Mouse (Mus musculus): Measurements from ENCODE around the gene Lama4. TPM values are rescaled to one million over a fixed set of nuclear protein-coding genes. Genes with fewer than 3 reads are reported as not detected.

The Lama4 gene
- polyA plus RNA-seq, 1 experiment, result 6.6 TPM

DNA sequence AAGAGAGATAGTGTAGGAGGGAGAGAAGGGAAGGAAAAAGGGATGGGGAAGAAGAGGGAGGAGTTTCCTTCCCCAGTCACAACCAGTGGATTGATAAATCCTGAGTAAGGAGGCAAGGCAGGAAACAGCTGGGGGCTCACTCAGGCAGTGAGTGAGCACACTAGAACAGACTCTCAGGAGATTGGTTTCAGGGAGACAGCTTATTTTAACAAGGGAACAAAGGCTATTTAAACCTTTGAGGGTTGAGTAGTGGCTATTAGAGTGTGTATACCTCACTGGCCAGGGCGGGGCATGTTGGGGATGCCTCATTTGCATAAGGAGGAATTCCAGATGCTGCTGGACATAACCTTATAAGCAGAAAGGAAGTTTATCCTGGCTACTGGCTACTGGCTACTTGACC is 27.5 kb downstream of the Lama4 start:
- no peak overlapping the region for H3K27ac ChIP-seq (ENCODE audit: control insufficient read depth, insufficient read depth, low read length)
- no peak overlapping the region for H3K4me3 ChIP-seq (ENCODE audit: control insufficient read depth, insufficient read depth, low read length)
- no peaks in the 10 kb centered on the region for H3K4me1 ChIP-seq (replicated peaks; ENCODE audit: control insufficient read depth, insufficient read depth, low read length)
- H3K27me3 ChIP-seq (ENCODE audit: control insufficient read depth, insufficient read depth, low read length), result no peaks in the 10 kb centered on the region
- no peak for DNase-seq
- no peaks in the 10 kb centered on the region for H3K36me3 ChIP-seq (ENCODE audit: control insufficient read depth, insufficient read depth, low read length)
- 90% methylated on average over 1 of the region's 1 CpGs for WGBS
- TF ChIP-seq POLR2A (IDR thresholded peaks at IDR 0.05; ENCODE audit: control insufficient read depth, extremely low read depth, insufficient read depth, low read length, poor library complexity), result no peak

DNA sequence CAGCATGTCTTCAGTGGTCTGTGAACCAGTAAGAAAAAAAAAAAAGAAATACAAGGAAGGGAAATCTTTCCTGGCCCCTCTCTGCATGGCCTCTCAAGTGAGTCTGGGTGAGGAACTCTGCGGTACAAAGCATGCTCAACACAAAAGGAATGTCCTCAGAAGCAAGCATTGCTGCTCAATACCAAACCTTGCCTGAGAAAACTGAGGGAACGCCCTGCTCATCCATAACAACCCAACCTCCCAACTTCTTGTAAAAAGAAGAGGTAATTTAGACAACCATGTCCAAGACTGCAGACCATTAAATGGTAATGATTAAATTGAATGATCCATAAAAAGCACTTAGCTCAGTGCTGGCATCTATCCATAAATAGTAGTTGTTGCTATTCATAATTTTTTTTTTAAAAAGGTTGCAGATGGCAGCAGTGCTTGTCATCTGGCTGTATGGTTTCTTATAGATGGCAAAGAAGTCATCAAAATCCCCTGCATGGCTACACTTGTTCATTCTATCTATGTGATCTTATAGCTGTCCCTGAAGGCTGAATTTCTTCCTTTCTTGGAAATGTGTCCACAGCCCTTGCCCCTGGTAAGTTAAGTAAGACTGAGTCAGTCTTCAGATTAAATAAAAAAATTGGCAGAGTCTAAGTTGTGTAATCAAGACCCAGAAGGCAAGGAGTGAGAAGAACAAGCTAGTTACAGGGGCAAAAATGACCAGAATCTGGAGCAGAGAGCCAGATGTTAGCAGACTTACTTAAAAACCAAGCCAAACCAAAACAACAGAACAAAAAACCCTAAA is 28.5 kb downstream of the Lama4 start:
- TF ChIP-seq POLR2A (IDR thresholded peaks at IDR 0.05; ENCODE audit: control insufficient read depth, extremely low read depth, insufficient read depth, low read length, poor library complexity), result no peak
- no peak for TF ChIP-seq CTCF (IDR thresholded peaks at IDR 0.05; ENCODE audit: borderline replicate concordance, control insufficient read depth, extremely low read depth, insufficient read depth, low read length, poor library complexity)
- no peak overlapping the region for H3K27ac ChIP-seq (ENCODE audit: control insufficient read depth, insufficient read depth, low read length)
- no peak for DNase-seq
- no peaks in the 10 kb centered on the region for H3K36me3 ChIP-seq (ENCODE audit: control insufficient read depth, insufficient read depth, low read length)
- no peak overlapping the region for H3K4me3 ChIP-seq (ENCODE audit: control insufficient read depth, insufficient read depth, low read length)
- WGBS, result 97% methylated on average over 2 of the region's 2 CpGs
- H3K27me3 ChIP-seq (ENCODE audit: control insufficient read depth, insufficient read depth, low read length), result no peaks in the 10 kb centered on the region
- H3K4me1 ChIP-seq (replicated peaks; ENCODE audit: control insufficient read depth, insufficient read depth, low read length), result no peaks in the 10 kb centered on the region

- Histone ChIP-seq H3K4me3 (ENCODE audit: control insufficient read depth, insufficient read depth, low read length) (no peak overlapping the region), H3K36me3 (ENCODE audit: control insufficient read depth, insufficient read depth, low read length) (no peaks in the 10 kb centered on the region), H3K4me1 (replicated peaks; ENCODE audit: control insufficient read depth, insufficient read depth, low read length) (no peaks in the 10 kb centered on the region), H3K27me3 (ENCODE audit: control insufficient read depth, insufficient read depth, low read length) (no peaks in the 10 kb centered on the region), H3K27ac (ENCODE audit: control insufficient read depth, insufficient read depth, low read length) (no peak overlapping the region)
- 92% methylated on average over 9 of the region's 9 CpGs for WGBS
- TF ChIP-seq POLR2A (IDR thresholded peaks at IDR 0.05; ENCODE audit: control insufficient read depth, extremely low read depth, insufficient read depth, low read length, poor library complexity), result no peak
- no peak for TF ChIP-seq CTCF (IDR thresholded peaks at IDR 0.05; ENCODE audit: borderline replicate concordance, control insufficient read depth, extremely low read depth, insufficient read depth, low read length, poor library complexity)
- no peak for DNase-seq
These were observed 29.6 kb downstream of the Lama4 start for GRCm38 (mm10) chr10:38994719-38995450.

DNA sequence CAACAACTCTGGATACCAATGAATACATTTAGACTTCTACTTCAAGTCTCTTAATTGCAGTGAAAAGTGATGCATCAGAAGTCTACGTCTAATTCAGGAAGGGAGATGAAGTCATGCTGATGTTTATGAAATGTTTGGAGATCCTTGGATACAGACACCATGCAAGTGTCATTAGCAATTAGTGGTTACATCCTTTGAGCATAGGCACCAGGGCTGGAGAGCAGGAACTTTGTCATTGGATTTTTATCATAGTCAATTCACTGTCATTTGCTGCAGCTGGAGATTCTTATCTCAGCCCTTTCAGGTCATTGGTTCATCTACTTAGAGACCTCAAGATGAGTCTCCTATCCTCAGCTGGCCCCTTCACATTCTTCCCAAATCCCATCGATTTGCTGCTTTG is 30.6 kb downstream of the Lama4 start:
- Histone ChIP-seq H3K4me1 (replicated peaks; ENCODE audit: control insufficient read depth, insufficient read depth, low read length) (no peaks in the 10 kb centered on the region), H3K36me3 (ENCODE audit: control insufficient read depth, insufficient read depth, low read length) (no peaks in the 10 kb centered on the region), H3K27ac (ENCODE audit: control insufficient read depth, insufficient read depth, low read length) (no peak overlapping the region), H3K4me3 (ENCODE audit: control insufficient read depth, insufficient read depth, low read length) (no peak overlapping the region), H3K27me3 (ENCODE audit: control insufficient read depth, insufficient read depth, low read length) (no peaks in the 10 kb centered on the region)
- 95% methylated on average over 2 of the region's 2 CpGs for WGBS
- DNase-seq, result no peak
- no peak for TF ChIP-seq POLR2A (IDR thresholded peaks at IDR 0.05; ENCODE audit: control insufficient read depth, extremely low read depth, insufficient read depth, low read length, poor library complexity)
- TF ChIP-seq CTCF (IDR thresholded peaks at IDR 0.05; ENCODE audit: borderline replicate concordance, control insufficient read depth, extremely low read depth, insufficient read depth, low read length, poor library complexity), result no peak

GRCm38 (mm10) chr10:39000951-39001350 is 35.6 kb downstream of the Lama4 start:
- Histone ChIP-seq H3K27ac (ENCODE audit: control insufficient read depth, insufficient read depth, low read length) (no peak overlapping the region), H3K4me3 (ENCODE audit: control insufficient read depth, insufficient read depth, low read length) (no peak overlapping the region), H3K27me3 (ENCODE audit: control insufficient read depth, insufficient read depth, low read length) (no peaks in the 10 kb centered on the region), H3K4me1 (replicated peaks; ENCODE audit: control insufficient read depth, insufficient read depth, low read length) (no peaks in the 10 kb centered on the region), H3K36me3 (ENCODE audit: control insufficient read depth, insufficient read depth, low read length) (no peaks in the 10 kb centered on the region)
- TF ChIP-seq CTCF (IDR thresholded peaks at IDR 0.05; ENCODE audit: borderline replicate concordance, control insufficient read depth, extremely low read depth, insufficient read depth, low read length, poor library complexity) (no peak), POLR2A (IDR thresholded peaks at IDR 0.05; ENCODE audit: control insufficient read depth, extremely low read depth, insufficient read depth, low read length, poor library complexity) (no peak)
- 90% methylated on average over 4 of the region's 4 CpGs for WGBS
- DNase-seq, result no peak

DNA sequence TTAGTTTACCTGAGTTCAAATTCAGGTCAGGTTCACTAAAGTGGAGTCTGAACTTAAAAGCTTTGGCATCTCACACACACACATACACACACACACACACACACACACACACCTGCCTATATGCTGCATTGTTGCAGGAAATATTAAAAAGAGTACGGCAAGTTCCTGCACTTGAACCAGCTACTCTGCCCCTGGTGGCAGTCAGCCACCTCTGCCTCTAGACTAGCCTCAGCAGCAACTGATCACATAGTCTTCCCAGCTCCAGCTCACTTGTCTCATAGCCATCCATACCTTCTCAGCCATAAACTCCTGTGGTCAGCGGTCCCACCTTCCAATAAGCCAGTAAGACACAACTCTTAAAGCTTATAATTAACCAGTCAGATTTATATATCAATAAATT is 37.2 kb downstream of the Lama4 start:
- no peak for DNase-seq

More for the DNA sequence above, 37.2 kb downstream of the Lama4 start:
- Histone ChIP-seq H3K4me1 (replicated peaks; ENCODE audit: control insufficient read depth, insufficient read depth, low read length) (no peaks in the 10 kb centered on the region), H3K4me3 (ENCODE audit: control insufficient read depth, insufficient read depth, low read length) (no peak overlapping the region), H3K27me3 (ENCODE audit: control insufficient read depth, insufficient read depth, low read length) (no peaks in the 10 kb centered on the region), H3K36me3 (ENCODE audit: control insufficient read depth, insufficient read depth, low read length) (no peaks in the 10 kb centered on the region), H3K27ac (ENCODE audit: control insufficient read depth, insufficient read depth, low read length) (no peak overlapping the region)
- 83% methylated on average over 2 of the region's 2 CpGs for WGBS
- TF ChIP-seq POLR2A (IDR thresholded peaks at IDR 0.05; ENCODE audit: control insufficient read depth, extremely low read depth, insufficient read depth, low read length, poor library complexity) (no peak), CTCF (IDR thresholded peaks at IDR 0.05; ENCODE audit: borderline replicate concordance, control insufficient read depth, extremely low read depth, insufficient read depth, low read length, poor library complexity) (no peak)
